ENCODE assay signal across 7 mouse cellular contexts in genomic region chr11:73136587-73136986, GRCm38 (mm10). TPM values are rescaled to one million over a fixed set of nuclear protein-coding genes. Genes with fewer than 3 reads are reported as not detected.
DNase-seq lines count a peak whose midpoint lies in the region; ATAC-seq and TF ChIP-seq lines count a peak whose summit lies in the region.

No protein-coding gene starts in this region.

- 0 out of 2 replicates have a peak overlapping the region, but pooled peaks have one; percentile 48 for H3K9ac ChIP-seq in lung, postnatal 0 days (replicated peaks; ENCODE audit: low read depth)
- peak overlapping the region; percentile 69; the same call in 1 of the 2 replicates for H3K9ac ChIP-seq in embryonic facial prominence, embryonic 12.5 days
- H3K9ac ChIP-seq in intestine, embryonic 16.5 days (ENCODE audit: low read depth, low read length), result peak overlapping the region; percentile 82
- no peak overlapping the region for H3K9ac ChIP-seq in neural tube, embryonic 15.5 days (replicated peaks)

- H3K4me3 ChIP-seq in lung, postnatal 0 days (ENCODE audit: low read depth, low read length), result peak overlapping the region; percentile 86
- H3K4me3 ChIP-seq in embryonic facial prominence, embryonic 12.5 days, result peak overlapping the region; percentile 65
- H3K4me3 ChIP-seq in intestine, embryonic 16.5 days (ENCODE audit: low read length), result peak overlapping the region; percentile 92
- peak overlapping the region; percentile 80 for H3K4me3 ChIP-seq in neural tube, embryonic 15.5 days (replicated peaks)

- H3K9me3 ChIP-seq in lung, postnatal 0 days (ENCODE audit: low read length), result no peaks in the 10 kb centered on the region
- H3K9me3 ChIP-seq in embryonic facial prominence, embryonic 12.5 days, result no peaks in the 10 kb centered on the region
- no peaks in the 10 kb centered on the region for H3K9me3 ChIP-seq in intestine, embryonic 16.5 days (ENCODE audit: control insufficient read depth, low read length)
- H3K9me3 ChIP-seq in neural tube, embryonic 15.5 days (replicated peaks), result no peaks in the 10 kb centered on the region

- no peak overlapping the region for H3K27ac ChIP-seq in lung, postnatal 0 days (ENCODE audit: low read length)
- H3K27ac ChIP-seq in embryonic facial prominence, embryonic 12.5 days, result no peak overlapping the region
- H3K27ac ChIP-seq in intestine, embryonic 16.5 days (ENCODE audit: low read length), result no peak overlapping the region
- H3K27ac ChIP-seq in neural tube, embryonic 15.5 days (replicated peaks), result no peak overlapping the region

- TF ChIP-seq CTCF in lung, postnatal 0 days (IDR thresholded peaks at IDR 0.05), result no peak

- 48% methylated on average over 6 of the region's 6 CpGs for WGBS in lung, postnatal 0 days
- 87% methylated on average over 6 of the region's 6 CpGs for WGBS in embryonic facial prominence, embryonic 12.5 days
- WGBS in intestine, embryonic 16.5 days, result 50% methylated on average over 6 of the region's 6 CpGs
- WGBS in neural tube, embryonic 15.5 days, result 55% methylated on average over 6 of the region's 6 CpGs

- ATAC-seq in lung, postnatal 0 days, result no peak
- ATAC-seq in embryonic facial prominence, embryonic 12.5 days (ENCODE audit: insufficient number of reproducible peaks, insufficient read depth, low FRiP score, low TSS enrichment), result no peak
- ATAC-seq in intestine, embryonic 16.5 days, result no peak
- no peak for ATAC-seq in neural tube, embryonic 15.5 days (ENCODE audit: low FRiP score)

- DNase-seq in lung, postnatal 0 days (ENCODE audit: low spot score), result no peak
- DNase-seq in lung, adult 18-20 months, result no peak
- DNase-seq in spleen, adult 18-20 months, result no peak
- DNase-seq in ovary, adult 18-20 months (ENCODE audit: low spot score), result no peak

- H3K36me3 ChIP-seq in lung, postnatal 0 days (ENCODE audit: insufficient read depth, low read length), result no peaks in the 10 kb centered on the region
- H3K36me3 ChIP-seq in embryonic facial prominence, embryonic 12.5 days, result peaks cover 18% of the 10 kb centered on the region; the same call in 1 of the 2 replicates
- no peaks in the 10 kb centered on the region for H3K36me3 ChIP-seq in intestine, embryonic 16.5 days (ENCODE audit: control insufficient read depth, insufficient read depth, low read length)
- H3K36me3 ChIP-seq in neural tube, embryonic 15.5 days, result no peaks in the 10 kb centered on the region

- TF ChIP-seq EP300 in lung, postnatal 0 days (IDR thresholded peaks at IDR 0.05), result no peak

- H3K4me1 ChIP-seq in lung, postnatal 0 days (ENCODE audit: insufficient read depth, low read depth, low read length), result no peaks in the 10 kb centered on the region; the same call in 1 of the 2 replicates
- peaks cover 36% of the 10 kb centered on the region for H3K4me1 ChIP-seq in embryonic facial prominence, embryonic 12.5 days
- peaks cover 24% of the 10 kb centered on the region for H3K4me1 ChIP-seq in intestine, embryonic 16.5 days (ENCODE audit: control insufficient read depth, insufficient read depth, low read length)
- peaks cover 10% of the 10 kb centered on the region for H3K4me1 ChIP-seq in neural tube, embryonic 15.5 days

- H3K4me2 ChIP-seq in lung, postnatal 0 days (replicated peaks; ENCODE audit: low read depth, low read length), result peak overlapping the region; percentile 95; the same call in 1 of the 2 replicates
- peak overlapping the region; percentile 85 for H3K4me2 ChIP-seq in embryonic facial prominence, embryonic 12.5 days (replicated peaks)
- peak overlapping the region; percentile 72 for H3K4me2 ChIP-seq in intestine, embryonic 16.5 days (ENCODE audit: low read depth, low read length)
- peak overlapping the region; percentile 94 for H3K4me2 ChIP-seq in neural tube, embryonic 15.5 days

- H3K27me3 ChIP-seq in lung, postnatal 0 days (replicated peaks; ENCODE audit: insufficient read depth, low read length), result no peaks in the 10 kb centered on the region
- H3K27me3 ChIP-seq in embryonic facial prominence, embryonic 12.5 days, result no peaks in the 10 kb centered on the region
- H3K27me3 ChIP-seq in intestine, embryonic 16.5 days (replicated peaks; ENCODE audit: control insufficient read depth, insufficient read depth, low read length), result no peaks in the 10 kb centered on the region
- no peaks in the 10 kb centered on the region for H3K27me3 ChIP-seq in neural tube, embryonic 15.5 days (replicated peaks)

RNA-seq across cellular contexts. Expression of gene Haspin, which starts 1.5 kb away (rescaled TPM):
- polyA plus RNA-seq in lung, postnatal 0 days (2015; fragmentation: Nextera tagmentation; extraction: Ambion mirVana), result 2.4 and 2.5 TPM in 2 replicates
- polyA plus RNA-seq in embryonic facial prominence, embryonic 12.5 days (2016; fragmentation: Nextera tagmentation; extraction: Ambion mirVana), result 18.2 and 18.4 TPM in 2 replicates
- polyA plus RNA-seq in intestine, embryonic 16.5 days (2015; fragmentation: Nextera tagmentation; extraction: Ambion mirVana), result 13.1 and 14.1 TPM in 2 replicates
- 2.4 and 5.7 TPM in 2 replicates for polyA plus RNA-seq in neural tube, embryonic 15.5 days (2015; fragmentation: Nextera tagmentation; extraction: Ambion mirVana)

RNA-seq across cellular contexts. Expression of gene P2rx5, which starts 23.6 kb away (rescaled TPM):
- 1.4 and 2.2 TPM in 2 replicates for polyA plus RNA-seq in lung, postnatal 0 days (2015; fragmentation: Nextera tagmentation; extraction: Ambion mirVana)
- 0.42 and 0.60 TPM in 2 replicates for polyA plus RNA-seq in embryonic facial prominence, embryonic 12.5 days (2016; fragmentation: Nextera tagmentation; extraction: Ambion mirVana)
- polyA plus RNA-seq in intestine, embryonic 16.5 days (2015; fragmentation: Nextera tagmentation; extraction: Ambion mirVana), result 0.12 TPM in 1 of 2 replicates, not detected in the other
- 0.72 and 0.84 TPM in 2 replicates for polyA plus RNA-seq in neural tube, embryonic 15.5 days (2015; fragmentation: Nextera tagmentation; extraction: Ambion mirVana)

RNA-seq across cellular contexts. Expression of gene Emc6, which starts 40.2 kb away (rescaled TPM):
- polyA plus RNA-seq in lung, postnatal 0 days (2015; fragmentation: Nextera tagmentation; extraction: Ambion mirVana), result 160 and 177 TPM in 2 replicates
- polyA plus RNA-seq in embryonic facial prominence, embryonic 12.5 days (2016; fragmentation: Nextera tagmentation; extraction: Ambion mirVana), result 99.7 and 104 TPM in 2 replicates
- polyA plus RNA-seq in intestine, embryonic 16.5 days (2015; fragmentation: Nextera tagmentation; extraction: Ambion mirVana), result 116 and 121 TPM in 2 replicates
- 136 and 148 TPM in 2 replicates for polyA plus RNA-seq in neural tube, embryonic 15.5 days (2015; fragmentation: Nextera tagmentation; extraction: Ambion mirVana)

RNA-seq across cellular contexts. Expression of gene Tax1bp3, which starts 40.3 kb away (rescaled TPM):
- polyA plus RNA-seq in lung, postnatal 0 days (2015; fragmentation: Nextera tagmentation; extraction: Ambion mirVana), result 373 and 379 TPM in 2 replicates
- polyA plus RNA-seq in embryonic facial prominence, embryonic 12.5 days (2016; fragmentation: Nextera tagmentation; extraction: Ambion mirVana), result 206 and 211 TPM in 2 replicates
- polyA plus RNA-seq in intestine, embryonic 16.5 days (2015; fragmentation: Nextera tagmentation; extraction: Ambion mirVana), result 231 and 236 TPM in 2 replicates
- 118 and 133 TPM in 2 replicates for polyA plus RNA-seq in neural tube, embryonic 15.5 days (2015; fragmentation: Nextera tagmentation; extraction: Ambion mirVana)

RNA-seq across cellular contexts. Expression of gene Itgae, which starts 46.2 kb away (rescaled TPM):
- 0.23 and 0.30 TPM in 2 replicates for polyA plus RNA-seq in lung, postnatal 0 days (2015; fragmentation: Nextera tagmentation; extraction: Ambion mirVana)
- 0.50 and 0.51 TPM in 2 replicates for polyA plus RNA-seq in embryonic facial prominence, embryonic 12.5 days (2016; fragmentation: Nextera tagmentation; extraction: Ambion mirVana)
- polyA plus RNA-seq in intestine, embryonic 16.5 days (2015; fragmentation: Nextera tagmentation; extraction: Ambion mirVana), result 0.37 TPM in 2 replicates
- 0.19 and 2.7 TPM in 2 replicates for polyA plus RNA-seq in neural tube, embryonic 15.5 days (2015; fragmentation: Nextera tagmentation; extraction: Ambion mirVana)
